Mouse (Mus musculus) gastrocnemius, postnatal 36 days (tissue): ENCODE data around the gene Foxd2. TPM values are rescaled to one million over a fixed set of nuclear protein-coding genes. Genes with fewer than 3 reads are reported as not detected.

Experiments
- DNase-seq, 2 experiments: peaks; one replicate each; pipeline ENCODE4 v3.0.0; 2022
- intact Hi-C: fragments of 180-260 bp; cut with DNase I; formaldehyde crosslinking; loops from one replicate; pipeline ENCODE4 v1.15.1; 2025
- long read RNA-seq, 2 experiments: library from polyadenylated mRNA; stranded (forward); transcript quantifications; one replicate each; pipeline ENCODE4 v2.0.0; 2021
- total RNA-seq, 2 experiments: library from RNA; stranded (reverse); gene quantifications; 2 replicates each; pipeline ENCODE4 v1.2.3; 2021

Foxd2 gene
- total RNA-seq = under 1 TPM; 0.23 to 0.47 TPM
- long read RNA-seq, experiment 1 = 0 reads
- long read RNA-seq, experiment 2 = 0 reads

DNA sequence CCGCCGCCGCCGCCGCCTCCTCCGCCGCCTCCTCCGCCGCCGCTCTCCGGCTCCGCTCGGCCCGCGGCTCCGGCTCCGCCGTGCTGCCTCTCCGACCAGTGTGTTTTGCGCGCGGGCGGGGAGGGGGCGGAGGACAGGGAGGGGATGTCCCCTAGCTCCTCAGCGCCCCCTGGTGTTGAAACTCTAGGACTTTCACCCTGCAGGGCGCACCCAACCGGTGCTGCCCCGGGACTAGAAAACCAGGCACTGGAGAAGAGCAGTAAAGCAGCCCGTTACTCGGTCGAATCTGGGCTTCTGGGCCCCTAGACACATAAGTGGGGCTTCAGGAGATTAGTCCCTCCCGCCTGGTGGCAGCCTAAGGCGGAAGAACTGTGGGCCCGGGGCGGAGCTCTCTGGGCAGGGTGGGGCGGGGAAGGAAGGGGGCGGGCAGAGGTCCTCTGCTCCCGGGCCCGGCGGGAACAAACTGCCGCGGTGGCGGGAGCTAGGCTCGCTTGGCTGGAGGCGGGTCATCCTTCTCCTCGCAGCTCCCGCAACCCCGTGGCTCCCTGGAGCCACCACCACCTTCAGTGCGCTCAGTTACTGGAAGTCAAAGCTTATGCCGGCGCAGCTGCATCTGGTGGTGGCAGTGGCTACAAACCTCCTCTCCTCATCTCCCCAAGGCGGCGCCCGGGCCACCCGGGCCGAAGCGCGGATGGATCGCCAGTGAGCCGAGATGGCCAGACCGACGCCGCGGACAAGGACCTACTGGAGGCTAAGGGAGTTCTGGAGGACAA, at the start of gene Foxd2:
Gene Foxd2 (minus strand): TSS at position 45 of the 773 bp plus-strand sequence.
- intact Hi-C loops = no loop called here
- peak; percentile 84 to 89 for DNase-seq

DNA sequence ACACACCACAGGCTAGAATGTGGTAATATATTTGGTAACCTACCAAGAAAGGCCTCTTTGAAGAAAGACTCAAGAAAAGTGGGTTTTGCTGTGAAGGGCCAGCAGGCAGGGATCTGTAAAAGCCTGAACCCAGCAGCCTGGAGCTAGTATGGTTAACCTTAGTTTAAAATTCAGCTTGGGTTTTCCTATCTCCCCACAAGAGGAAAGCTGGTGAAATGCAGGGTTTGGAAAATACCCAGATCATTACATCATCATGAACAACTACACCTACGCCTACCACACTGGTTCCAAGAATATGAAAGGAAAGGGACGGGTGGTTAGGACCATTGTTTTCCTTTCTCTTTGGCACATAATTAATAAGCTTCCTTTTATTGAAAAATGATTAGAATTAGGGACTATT, 49.6 kb upstream of the Foxd2 start:
- intact Hi-C loops = no loop called here
- DNase-seq = no peak

DNA sequence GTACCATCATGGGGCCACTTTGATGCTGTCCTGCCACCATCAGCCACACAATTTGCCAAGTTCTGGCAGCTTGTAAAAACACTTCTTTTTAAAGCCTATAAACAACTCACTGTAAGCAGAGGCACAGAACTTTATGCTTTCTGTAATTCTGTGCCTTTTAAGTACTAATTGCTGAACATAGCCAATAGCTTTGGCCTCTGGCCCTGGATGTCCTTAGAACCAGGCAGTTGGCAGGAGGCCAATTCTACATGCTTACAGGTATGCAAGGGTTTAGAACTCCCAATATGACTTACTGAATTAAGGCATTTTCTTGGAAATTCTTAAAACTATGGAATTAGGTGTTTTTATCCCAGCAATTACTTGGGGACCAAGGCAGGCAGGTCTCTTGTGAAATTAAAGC, 48.7 kb upstream of the Foxd2 start:
- intact Hi-C loops = no loop called here

DNA sequence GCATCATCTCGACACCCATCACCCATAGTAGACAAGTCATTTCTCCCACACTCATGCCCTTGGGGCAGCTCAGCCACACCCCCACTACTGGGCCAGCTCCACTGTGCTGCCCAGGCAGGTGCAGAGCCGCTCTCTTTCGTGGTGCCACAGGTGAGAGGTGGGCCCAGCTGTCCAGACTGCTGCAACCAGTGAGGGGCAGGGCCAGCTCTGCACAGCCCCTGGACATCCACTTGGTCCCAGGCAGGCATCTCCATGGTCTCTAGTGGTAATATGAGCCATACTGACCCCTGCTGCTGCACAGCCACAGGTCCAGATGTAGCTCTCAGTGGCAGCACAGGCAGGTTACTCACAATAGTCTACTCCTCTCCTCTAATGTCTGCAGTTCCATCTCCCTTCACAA, 44.5 kb upstream of the Foxd2 start:
- no peak for DNase-seq
- intact Hi-C loops = no loop called here

More for the DNA sequence above, 48.7 kb upstream of the Foxd2 start:
- DNase-seq = no peak

DNA sequence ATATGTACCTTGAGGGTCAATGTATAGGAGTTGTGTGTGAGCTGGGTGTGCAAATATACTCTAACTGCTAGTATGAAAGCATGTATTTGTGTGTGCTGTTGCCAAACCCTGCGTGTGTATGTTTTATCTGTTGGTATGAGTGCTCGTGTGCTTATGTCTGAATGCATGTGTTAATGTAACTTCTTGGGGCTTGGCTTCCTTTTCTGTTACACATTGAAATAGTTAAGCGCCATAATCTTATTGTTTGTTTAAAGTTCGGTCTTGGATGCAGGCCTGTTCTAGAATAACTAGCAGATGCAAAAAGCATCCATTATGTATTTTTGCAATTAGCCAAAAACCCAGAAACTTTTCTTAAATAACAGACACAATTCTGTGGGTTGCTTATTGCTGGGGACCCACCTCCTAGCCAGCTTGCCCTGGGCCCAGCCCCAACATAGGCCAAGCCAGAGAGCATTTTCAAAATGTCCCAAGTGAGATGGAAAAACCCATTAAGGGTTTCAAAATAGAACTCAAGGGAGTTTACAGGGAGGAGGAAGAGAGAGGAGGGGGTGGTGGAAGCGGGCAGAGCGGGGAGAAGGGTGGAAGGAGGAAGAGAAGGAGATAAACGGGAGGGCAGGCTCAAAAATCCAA, 39.3 kb upstream of the Foxd2 start:
- intact Hi-C loops = loop anchor here (1.0 kb wide), 1 partner anchor 31 kb away; no protein-coding TSS in a partner anchor
- no peak for DNase-seq

DNA sequence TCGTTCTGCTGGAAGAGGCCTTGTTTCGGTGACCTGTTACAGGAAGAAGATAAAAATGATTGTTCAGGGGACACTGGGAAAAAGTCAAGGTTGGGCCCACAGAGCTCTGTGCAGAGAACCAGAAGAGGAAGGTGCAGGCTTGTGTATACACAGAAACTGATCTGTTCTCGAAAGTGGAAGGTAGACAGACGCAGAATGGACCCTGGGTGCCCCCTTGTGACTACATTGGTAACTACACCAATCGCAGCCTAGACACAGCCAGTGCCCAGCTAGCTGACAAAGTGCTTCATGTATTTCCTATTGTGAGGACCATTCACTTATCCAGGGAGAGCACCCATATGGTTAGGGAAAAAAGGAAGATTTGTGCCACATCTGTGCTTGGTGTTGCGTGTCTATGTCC, 38.7 kb upstream of the Foxd2 start:
- intact Hi-C loops = loop anchor here (1.0 kb wide), 1 partner anchor 30 kb away; no protein-coding TSS in a partner anchor
- DNase-seq = peak; percentile 68 to 73

DNA sequence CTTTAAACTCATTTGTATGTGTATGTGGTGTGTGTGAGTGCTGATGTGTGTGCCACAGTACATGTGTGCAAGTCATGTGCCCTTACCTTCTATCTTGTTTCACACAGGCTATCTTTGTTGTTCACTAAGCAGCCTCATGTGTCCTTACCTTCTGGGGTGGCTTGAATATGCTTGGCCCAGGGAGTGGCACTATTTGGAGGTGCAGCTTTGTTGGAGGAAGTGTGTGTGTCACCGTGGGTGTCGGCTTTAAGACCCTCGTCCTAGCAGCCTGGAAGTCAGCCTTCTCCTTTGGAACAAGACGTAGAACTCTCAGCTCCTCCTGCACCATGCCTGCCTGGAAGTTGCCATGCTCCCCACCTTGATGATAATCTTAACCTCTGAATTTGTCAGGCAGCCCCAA, 37.7 kb upstream of the Foxd2 start:
- intact Hi-C loops = no loop called here
- no peak for DNase-seq

DNA sequence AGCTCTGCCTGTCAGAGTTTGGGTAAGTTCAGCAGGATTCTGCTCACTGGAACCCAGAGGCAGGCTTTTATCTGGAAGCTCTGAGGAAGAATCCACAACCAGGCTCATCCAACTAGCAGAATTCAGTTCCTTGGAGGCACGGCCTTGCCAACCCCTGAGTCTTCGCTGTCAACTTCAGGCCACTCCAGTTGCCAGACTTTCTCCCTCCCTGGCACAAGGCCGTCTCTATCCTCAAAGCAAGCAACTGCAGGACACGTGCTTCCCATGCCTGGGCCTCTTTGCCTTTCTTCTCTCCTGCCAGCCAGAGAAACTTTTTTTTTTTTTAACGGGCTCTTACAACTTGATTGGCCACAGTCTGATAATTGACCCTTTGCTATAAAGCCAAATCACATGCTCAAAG, 36.3 kb upstream of the Foxd2 start:
- intact Hi-C loops = no loop called here
- DNase-seq = no peak

DNA sequence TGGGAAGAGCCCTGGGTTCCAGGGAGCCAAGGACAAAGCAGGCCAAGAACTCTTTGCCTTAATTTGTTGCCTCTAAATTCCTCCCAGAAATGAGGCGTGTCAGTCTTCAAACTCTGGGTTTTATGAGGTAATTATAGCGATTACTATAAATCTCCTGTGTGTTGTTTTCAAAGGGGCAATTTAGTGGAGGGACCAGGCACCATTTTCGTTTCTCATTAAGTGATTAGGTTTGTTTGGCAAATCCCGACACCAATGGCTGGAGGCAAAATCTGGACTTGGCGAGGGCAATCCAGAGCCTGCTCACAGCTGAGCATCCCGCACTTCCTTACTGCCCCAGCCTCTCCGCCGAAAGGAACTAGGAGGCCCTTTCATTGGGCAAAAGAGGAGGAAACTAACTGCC, 33.9 kb upstream of the Foxd2 start:
- DNase-seq = no peak
- intact Hi-C loops = loop anchor here (5.0 kb wide), 1 partner anchor 275 kb away; no protein-coding TSS in a partner anchor

DNA sequence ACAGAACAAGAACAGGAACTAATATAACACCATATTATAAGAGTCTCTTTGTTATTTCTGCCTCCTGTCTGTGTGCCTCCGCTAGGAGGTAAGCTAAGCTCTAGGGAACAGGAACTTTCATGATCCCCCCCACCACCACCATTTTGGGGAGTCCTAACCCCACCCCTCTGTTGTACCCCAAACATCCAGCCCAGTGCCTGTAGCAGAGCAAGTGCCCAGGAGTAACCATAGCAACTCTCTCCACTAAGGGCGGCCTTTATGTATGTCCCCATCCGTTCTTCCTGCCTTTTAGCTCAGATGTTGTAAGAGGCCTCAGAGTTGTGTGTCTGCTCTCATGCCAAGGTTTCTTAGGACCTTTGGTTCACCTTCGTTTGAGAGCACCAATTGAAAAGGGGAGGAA, 33.4 kb upstream of the Foxd2 start:
- no peak for DNase-seq
- intact Hi-C loops = loop anchor here (5.0 kb wide), 1 partner anchor 275 kb away; no protein-coding TSS in a partner anchor

DNA sequence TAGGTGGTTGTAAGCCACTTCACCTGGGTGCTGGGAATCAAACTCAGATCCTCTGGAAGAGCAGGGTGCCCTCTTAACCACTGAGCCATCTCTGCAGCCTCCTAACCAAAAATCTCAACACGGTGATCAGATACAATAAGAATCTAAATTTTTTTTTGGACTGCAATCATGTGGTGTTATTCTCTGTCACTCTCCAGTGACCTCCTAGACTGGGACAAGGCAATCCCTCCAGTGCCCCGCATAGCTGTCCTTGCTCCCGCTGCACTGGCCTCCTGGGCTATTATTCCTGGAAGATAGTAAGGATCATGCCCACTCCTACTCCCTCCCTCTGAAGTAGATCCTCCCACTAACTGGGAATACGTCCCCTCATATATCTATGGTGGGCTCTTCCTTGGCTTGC, 32.6 kb upstream of the Foxd2 start:
- no peak for DNase-seq

DNA sequence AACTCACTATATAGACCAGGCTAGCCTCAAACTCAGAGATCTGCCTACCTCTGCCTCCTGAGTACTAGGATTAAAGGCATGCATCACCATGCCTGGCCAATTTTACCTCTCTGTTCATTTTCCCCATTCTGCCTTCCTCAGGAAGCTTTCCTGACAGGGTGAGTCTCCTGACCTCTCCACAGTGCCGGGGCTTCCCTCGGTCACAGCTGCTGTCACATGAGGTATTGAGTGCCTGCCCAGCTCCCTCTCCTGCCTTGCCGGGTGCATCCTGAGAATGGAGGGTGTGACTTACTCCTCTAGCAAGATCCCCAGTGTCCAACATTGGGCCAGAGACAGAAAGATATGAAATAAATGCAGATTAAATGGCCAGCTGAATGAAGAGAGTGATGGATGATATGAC, 29.6 kb upstream of the Foxd2 start:
- intact Hi-C loops = no loop called here
- no peak for DNase-seq

More for the DNA sequence above, 32.6 kb upstream of the Foxd2 start:
- intact Hi-C loops = loop anchor here (5.0 kb wide), 1 partner anchor 274 kb away; no protein-coding TSS in a partner anchor

DNA sequence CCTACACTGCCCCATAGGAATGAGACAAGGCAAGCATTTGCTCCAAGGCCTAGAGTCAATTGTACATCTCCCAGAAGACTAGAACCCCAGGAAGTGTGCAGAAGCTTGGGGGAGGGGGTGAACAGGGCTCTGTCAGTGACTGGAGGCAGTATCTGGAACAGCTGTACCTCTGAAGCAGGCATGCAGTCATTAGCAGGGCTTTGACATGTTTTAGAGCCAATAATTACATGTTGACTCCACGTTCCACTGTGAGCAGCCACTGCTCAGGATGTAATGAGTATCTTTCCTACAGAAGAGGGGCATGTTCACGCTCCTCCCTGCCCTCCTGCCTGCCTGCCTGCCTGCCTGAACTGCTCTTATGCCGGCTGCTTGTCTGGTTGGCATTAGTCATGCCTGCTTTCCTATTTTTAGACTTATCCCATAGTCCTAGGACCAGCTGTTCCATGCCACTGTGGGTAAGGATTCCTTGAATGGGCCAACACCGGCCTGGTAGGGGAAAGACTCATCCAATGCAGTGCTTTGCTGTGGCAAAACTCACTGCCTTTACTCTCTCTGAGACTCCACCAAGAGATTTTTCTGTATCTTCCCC, 28.9 kb upstream of the Foxd2 start:
- intact Hi-C loops = no loop called here
- DNase-seq = no peak

DNA sequence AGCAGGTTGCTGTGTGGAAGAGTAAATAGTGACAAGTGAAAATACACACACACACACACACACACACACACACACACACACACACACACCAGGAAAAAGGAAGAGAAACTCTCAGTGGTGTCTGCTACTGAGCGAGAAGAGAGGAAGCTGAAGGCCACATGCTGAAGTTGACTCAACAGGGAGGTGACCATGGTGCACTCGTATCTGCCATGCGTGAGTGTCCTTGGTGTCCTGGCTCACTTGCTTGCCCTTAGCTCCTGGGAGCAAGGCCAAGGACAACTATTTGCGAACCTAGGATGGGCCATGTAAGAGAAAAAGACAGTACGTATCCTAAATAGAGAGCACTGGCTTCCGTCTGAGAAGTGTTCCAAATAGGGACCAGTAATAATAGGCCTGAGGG, 25.5 kb upstream of the Foxd2 start:
- intact Hi-C loops = no loop called here
- DNase-seq = no peak

DNA sequence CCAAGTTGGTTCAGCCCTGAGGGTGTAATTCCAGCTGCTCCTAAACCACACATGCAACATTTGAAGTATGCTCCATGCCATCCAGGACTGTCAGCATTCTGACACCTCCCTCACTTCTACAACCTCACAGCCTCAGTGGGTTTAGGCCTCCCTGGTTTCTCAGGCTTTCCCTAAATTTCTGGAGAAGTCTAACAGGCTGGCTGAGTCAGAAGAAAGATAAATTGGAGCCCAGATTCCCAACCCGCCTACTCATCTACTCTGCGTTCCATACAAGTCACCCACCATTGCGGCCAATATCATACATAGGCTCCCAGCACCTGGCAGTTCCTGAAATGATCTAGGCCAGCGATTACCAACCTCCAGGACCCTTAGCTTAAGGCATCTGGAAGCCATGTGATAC, 24.1 kb upstream of the Foxd2 start:
- no peak for DNase-seq
- intact Hi-C loops = no loop called here

DNA sequence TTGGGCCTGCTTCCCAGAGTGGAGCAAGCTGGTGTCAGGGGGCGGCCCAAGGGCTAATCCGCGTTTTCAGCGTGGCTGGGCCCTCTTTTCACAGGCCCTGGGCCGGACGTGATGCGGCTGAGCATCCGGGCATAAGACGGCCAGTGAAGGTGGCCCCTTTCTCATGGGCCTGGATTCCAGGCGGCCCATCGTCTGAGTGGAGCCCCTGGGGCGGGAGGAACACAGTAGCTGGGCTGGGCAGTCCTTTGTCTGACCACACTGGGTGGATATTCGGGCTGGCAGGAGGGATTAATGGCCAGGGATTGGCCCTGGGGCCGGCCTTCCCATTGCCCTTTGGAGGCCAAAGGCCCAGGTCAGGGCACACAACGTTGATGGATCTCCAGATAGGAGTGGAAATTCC, 20.5 kb upstream of the Foxd2 start:
- intact Hi-C loops = no loop called here
- no peak for DNase-seq

DNA sequence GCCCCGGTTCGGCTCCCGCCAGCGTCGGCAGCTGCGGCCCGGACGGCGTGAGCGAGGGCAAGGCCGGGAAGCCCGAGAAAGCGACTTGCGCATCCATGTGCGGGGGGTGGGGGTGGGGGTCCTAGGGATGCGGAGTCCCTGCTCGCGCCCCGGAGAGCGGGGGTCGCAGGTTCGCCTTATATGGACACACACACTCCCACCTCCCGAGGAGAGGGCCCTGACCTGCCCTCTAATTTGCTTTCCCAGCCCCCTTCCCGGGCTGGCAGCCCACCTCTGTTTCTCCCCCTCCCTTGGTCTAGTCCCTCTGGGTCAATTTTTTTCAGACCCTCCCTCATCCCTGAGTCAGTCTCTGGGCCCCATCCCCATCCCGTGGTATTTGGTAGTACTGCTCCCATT, 17.2 kb upstream of the Foxd2 start, which contains the start of gene Foxe3:
Gene Foxe3 (minus strand): TSS at position 97 of the 396 bp plus-strand sequence.
- intact Hi-C loops = no loop called here

DNA sequence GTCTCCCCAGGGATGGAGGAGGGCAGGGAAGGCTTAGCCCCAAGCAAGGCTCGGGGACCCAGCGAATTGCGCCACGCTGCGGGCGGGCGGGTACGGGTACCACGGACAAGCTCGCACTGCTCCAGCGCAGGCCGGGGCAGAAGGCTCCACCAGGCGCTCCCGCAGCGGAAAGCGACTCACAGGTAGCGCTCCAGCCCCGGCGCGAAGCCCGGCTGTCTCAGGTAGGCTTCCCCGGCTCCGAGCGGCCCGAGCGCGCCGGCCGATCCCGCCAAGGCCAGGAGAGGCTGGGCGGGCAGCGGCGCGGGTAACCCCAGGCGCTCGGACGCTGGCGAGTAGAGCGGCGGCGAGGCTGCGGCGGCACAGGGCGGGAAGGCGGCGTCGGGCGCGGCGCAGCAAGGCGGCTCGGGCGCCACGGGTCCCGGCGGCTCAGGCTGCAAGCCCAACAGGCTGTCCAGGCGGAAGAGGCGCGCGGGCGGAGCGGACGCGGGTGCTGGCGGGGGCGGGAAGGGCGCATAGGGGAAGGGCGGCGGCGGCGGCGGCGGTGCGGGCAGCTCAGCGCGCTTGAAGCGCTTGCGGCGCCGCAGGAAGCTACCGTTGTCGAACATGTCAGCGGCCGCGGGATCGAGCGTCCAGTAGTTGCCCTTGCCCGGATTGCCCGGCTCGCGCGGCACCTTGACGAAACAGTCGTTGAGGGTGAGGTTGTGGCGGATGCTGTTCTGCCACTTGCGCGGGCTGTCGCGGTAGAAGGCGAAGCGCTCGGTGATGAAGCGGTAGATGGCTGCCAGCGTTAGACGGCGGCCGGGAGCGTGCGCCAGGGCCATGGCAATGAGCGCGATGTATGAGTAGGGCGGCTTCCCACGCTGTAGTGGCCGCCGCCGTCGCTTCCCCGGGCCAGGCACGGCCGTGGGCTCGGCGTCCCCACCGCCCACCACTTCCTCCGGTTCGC, 16.6 kb upstream of the Foxd2 start:
- no peak for DNase-seq

More for the DNA sequence above, 17.2 kb upstream of the Foxd2 start, which contains the start of gene Foxe3:
- no peak for DNase-seq

DNA sequence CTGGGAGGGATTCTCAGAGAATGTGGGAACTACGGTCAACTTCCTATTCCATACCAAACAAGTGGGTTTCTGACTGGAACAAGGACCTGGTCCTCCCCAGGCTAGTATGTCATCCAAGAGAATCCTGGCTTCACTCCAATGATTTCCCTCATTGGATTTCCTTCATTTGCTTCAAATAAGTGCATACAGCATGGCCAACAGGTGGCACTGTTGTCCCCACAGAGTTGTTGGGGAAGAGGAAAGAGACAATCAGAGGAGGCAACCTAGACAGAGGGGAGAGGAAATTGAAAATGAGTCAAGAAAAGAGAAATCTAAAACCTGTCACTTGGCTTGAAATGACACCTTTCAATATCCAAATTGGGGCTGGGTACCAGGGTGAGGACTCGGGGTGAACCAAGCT, 8.4 kb upstream of the Foxd2 start:
- no peak for DNase-seq
- intact Hi-C loops = loop anchor here (1.0 kb wide), 1 partner anchor 30 kb away; no protein-coding TSS in a partner anchor

More for the DNA sequence above, 16.6 kb upstream of the Foxd2 start:
- intact Hi-C loops = no loop called here

DNA sequence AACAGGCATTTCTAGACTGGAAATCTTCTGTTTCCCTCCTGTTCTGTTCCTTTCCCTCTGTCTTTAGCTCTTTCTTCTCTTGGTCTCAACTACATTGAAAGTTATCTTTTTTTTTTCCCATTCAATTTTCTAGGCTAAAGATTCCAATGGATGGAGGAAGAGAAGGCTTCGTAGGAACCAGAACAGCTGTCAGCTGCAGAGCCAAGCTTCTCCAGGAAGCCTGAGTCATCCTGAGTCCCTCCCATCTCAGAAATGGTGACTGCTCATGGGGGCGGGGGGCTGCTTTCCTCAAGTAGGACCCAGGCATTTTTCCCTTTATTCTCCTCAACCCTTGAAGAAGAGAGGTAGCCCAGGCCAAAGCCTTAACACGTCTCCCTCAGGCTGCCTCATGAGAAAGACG, 7.4 kb upstream of the Foxd2 start:
- intact Hi-C loops = no loop called here
- no peak for DNase-seq
